In the genomic region with DNA sequence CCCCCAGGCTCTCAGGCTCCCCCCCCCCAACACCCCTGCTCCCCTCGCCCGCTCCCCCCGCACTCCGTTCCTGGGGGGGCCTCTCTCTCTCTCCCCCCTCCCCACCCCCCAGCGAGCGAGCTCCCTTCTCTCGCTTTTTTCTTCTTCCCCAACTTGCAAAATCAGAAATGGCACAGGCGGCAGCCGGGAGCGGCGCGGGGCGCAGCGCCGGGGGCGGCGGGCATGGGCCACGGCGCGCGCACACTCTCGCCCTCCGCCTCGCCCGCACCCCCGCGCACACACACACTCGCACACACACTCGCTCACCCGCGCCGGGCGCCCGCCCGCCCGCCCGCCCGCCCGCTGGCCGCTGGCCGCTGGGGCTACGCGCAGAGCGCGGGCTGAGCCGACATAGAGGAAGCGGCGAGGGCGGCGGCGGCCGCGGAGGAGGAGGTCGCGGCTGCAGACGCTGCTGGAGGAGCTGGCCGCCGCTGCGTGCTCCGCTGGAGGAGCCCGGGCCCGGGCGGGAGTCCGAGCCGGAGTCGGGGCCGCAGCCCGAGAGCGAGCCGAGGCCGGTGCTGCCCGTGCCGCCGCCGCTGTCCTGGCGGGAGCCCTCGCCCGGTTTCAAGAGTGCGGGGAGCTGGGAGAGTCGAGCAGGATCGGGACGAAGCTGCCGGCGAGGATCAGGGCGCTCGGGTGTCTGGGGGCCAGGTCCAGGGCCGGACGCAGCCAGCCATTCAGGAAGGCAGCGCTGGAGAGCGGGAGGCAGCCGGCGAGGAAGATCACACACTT, we compare ENCODE assay signal across 8 mouse cellular contexts. TPM values are rescaled to one million over a fixed set of nuclear protein-coding genes. Genes with fewer than 3 reads are reported as not detected.
A peak's percentile ranks its signal among the peaks of the same experiment; 100 is the strongest.
DNase-seq lines count a peak whose midpoint lies in the region; ATAC-seq and TF ChIP-seq lines count a peak whose summit lies in the region.

No protein-coding gene starts in this region.

- H3K4me2 ChIP-seq in heart, embryonic 13.5 days: peak overlapping the region; percentile 91

- no peaks in the 10 kb centered on the region for H3K27me3 ChIP-seq in MEL (ENCODE audit: control insufficient read depth in 1 of 2, insufficient read depth in 2 of 2, low read length in 2 of 2)
- peaks cover 36% of the 10 kb centered on the region for H3K27me3 ChIP-seq in heart, embryonic 13.5 days (replicated peaks)
- H3K27me3 ChIP-seq in midbrain, embryonic 10.5 days (ENCODE audit: low read depth, poor library complexity, severe bottlenecking): peaks cover 22% of the 10 kb centered on the region

- TF ChIP-seq CTCF in MEL (IDR thresholded peaks at IDR 0.05 in 2 of 3, conservative IDR thresholded peaks at IDR 0.05 in 1 of 3; ENCODE audit: control insufficient read depth in 1 of 3, insufficient read depth in 1 of 3, low read depth in 2 of 3, low read length in 3 of 3, poor library complexity in 1 of 3, severe bottlenecking in 1 of 3): no peak
- no peak for TF ChIP-seq CTCF in cortical plate, adult 2 months (IDR thresholded peaks at IDR 0.05; ENCODE audit: extremely low read depth, insufficient read depth, low read length)

- peak; percentile 9; the same call in 1 of the 2 replicates for ATAC-seq in heart, embryonic 13.5 days (ENCODE audit: extremely low read depth, insufficient number of reproducible peaks, low FRiP score, low TSS enrichment)

- peaks cover 24% of the 10 kb centered on the region for H3K79me2 ChIP-seq in MEL (ENCODE audit: control insufficient read depth, insufficient read depth, low read length, poor library complexity)

- peak in 1 of 2 experiments; percentile 4; a peak in 1 of 4 replicates for TF ChIP-seq EP300 in MEL (IDR thresholded peaks at IDR 0.05; ENCODE audit: low read depth in 1 of 2, low read length in 2 of 2)

- peak in 1 of 2 experiments; percentile 33; a peak in 1 of 4 replicates for TF ChIP-seq POLR2A in MEL (IDR thresholded peaks at IDR 0.05; ENCODE audit: control insufficient read depth in 1 of 2, insufficient read depth in 1 of 2, low read depth in 1 of 2, low read length in 2 of 2, poor library complexity in 1 of 2)
- TF ChIP-seq POLR2A in cortical plate, adult 2 months (IDR thresholded peaks at IDR 0.05; ENCODE audit: extremely low read depth, insufficient read depth, low read length): no peak

- no peaks in the 10 kb centered on the region for H3K9me3 ChIP-seq in MEL (replicated peaks; ENCODE audit: insufficient read depth, low read length)
- H3K9me3 ChIP-seq in heart, embryonic 13.5 days: no peaks in the 10 kb centered on the region
- no peaks in the 10 kb centered on the region for H3K9me3 ChIP-seq in midbrain, embryonic 10.5 days (replicated peaks)

- H3K36me3 ChIP-seq in MEL (ENCODE audit: control insufficient read depth in 1 of 2, insufficient read depth in 2 of 2, low read length in 2 of 2): peaks cover 0 to 3% of the 10 kb centered on the region in 2 experiments; a peak in 2 of 4 replicates
- H3K36me3 ChIP-seq in heart, embryonic 13.5 days: 0 out of 2 replicates have a peak, but pooled peaks cover 5% of the 10 kb centered on the region
- peaks cover 25% of the 10 kb centered on the region for H3K36me3 ChIP-seq in midbrain, embryonic 10.5 days

- no peak for TF ChIP-seq RAD21 in MEL (IDR thresholded peaks at IDR 0.05; ENCODE audit: low read depth, low read length)

- H3K27ac ChIP-seq in MEL (ENCODE audit: control insufficient read depth, low read depth, low read length): peak overlapping the region; percentile 92
- peak overlapping the region; percentile 99 for H3K27ac ChIP-seq in cortical plate, adult 2 months (ENCODE audit: insufficient read depth, low read length)
- H3K27ac ChIP-seq in heart, embryonic 13.5 days (replicated peaks): peak overlapping the region; percentile 96
- H3K27ac ChIP-seq in midbrain, embryonic 10.5 days (replicated peaks): peak overlapping the region; percentile 99

- under 1% methylated on average over 74 of the region's 92 CpGs for WGBS in heart, embryonic 13.5 days
- under 1% methylated on average over 74 of the region's 92 CpGs for WGBS in midbrain, embryonic 10.5 days

- peaks cover 0 to 2% of the 10 kb centered on the region in 2 experiments; a peak in 2 of 4 replicates for H3K4me1 ChIP-seq in MEL (ENCODE audit: control insufficient read depth in 1 of 2, insufficient read depth in 2 of 2, low read length in 2 of 2)
- no peaks in the 10 kb centered on the region for H3K4me1 ChIP-seq in cortical plate, adult 2 months (ENCODE audit: control insufficient read depth, insufficient read depth, low read length)
- peaks cover 26% of the 10 kb centered on the region for H3K4me1 ChIP-seq in heart, embryonic 13.5 days
- H3K4me1 ChIP-seq in midbrain, embryonic 10.5 days: peaks cover 28% of the 10 kb centered on the region

- H3K9ac ChIP-seq in MEL (ENCODE audit: control insufficient read depth, low read depth, low read length, poor library complexity, severe bottlenecking): peak overlapping the region; percentile 98
- peak overlapping the region; percentile 93 for H3K9ac ChIP-seq in heart, embryonic 13.5 days

- H3K4me3 ChIP-seq in MEL (ENCODE audit: control insufficient read depth in 1 of 2, insufficient read depth in 1 of 2, low read depth in 2 of 2, low read length in 2 of 2): peak overlapping the region; percentile 90 to 91
- peak overlapping the region; percentile 97 for H3K4me3 ChIP-seq in cortical plate, adult 2 months (ENCODE audit: insufficient read depth, low read length)
- H3K4me3 ChIP-seq in heart, embryonic 13.5 days: peak overlapping the region; percentile 83
- peak overlapping the region; percentile 96 for H3K4me3 ChIP-seq in midbrain, embryonic 10.5 days

- DNase-seq in gastrocnemius, postnatal 10 days: peak; percentile 61
- no peak for DNase-seq in gastrocnemius, adult 8-10 months (ENCODE audit: low spot score in 2 of 2)
- peak; percentile 57 for DNase-seq in MEL (ENCODE audit: low read depth, low spot score)
- peak; percentile 50 to 67 for DNase-seq in kidney, postnatal 25 days
- DNase-seq in midbrain, embryonic 10.5 days (ENCODE audit: low spot score): peak; percentile 77
- DNase-seq in frontal cortex, postnatal 14 days (ENCODE audit: low spot score in 2 of 2): no peak

TF ChIP-seq in MEL, 35 proteins besides CTCF, POLR2A, EP300 and RAD21:
- TF ChIP-seq MXI1 (IDR thresholded peaks at IDR 0.05; ENCODE audit: low read depth, low read length) (0 out of 2 replicates have a peak, but pooled peaks have one; percentile 7), UBTF (IDR thresholded peaks at IDR 0.05; ENCODE audit: borderline replicate concordance, insufficient read depth, low read depth, low read length) (peak; percentile 75; the same call in 1 of the 2 replicates), ZMIZ1 (IDR thresholded peaks at IDR 0.05; ENCODE audit: low read depth, low read length) (no peak), HCFC1 (IDR thresholded peaks at IDR 0.05; ENCODE audit: low read depth, low read length) (no peak), MAZ (IDR thresholded peaks at IDR 0.05; ENCODE audit: low read depth, low read length) (no peak; the same call in 1 of the 2 replicates), NELFE (IDR thresholded peaks at IDR 0.05; ENCODE audit: low read depth, low read length) (0 out of 2 replicates have a peak, but pooled peaks have one; percentile 24), CHD2 (IDR thresholded peaks at IDR 0.05; ENCODE audit: low read length) (no peak), NRF1 (IDR thresholded peaks at IDR 0.05; ENCODE audit: insufficient read depth, low read depth, low read length, poor library complexity, severe bottlenecking) (peak; percentile 6; the same call in 1 of the 2 replicates), MYC (IDR thresholded peaks at IDR 0.05; ENCODE audit: low read depth, low read length) (no peak)

RNA-seq across cellular contexts. Expression of gene Nr2f1, which starts 0.5 kb away (rescaled TPM):
- 1 to 10 TPM; 3.0 to 3.3 TPM for total RNA-seq in gastrocnemius, postnatal 10 days (2021)
- total RNA-seq in gastrocnemius, adult 8-10 months (2022): under 1 TPM; 0.15 to 0.36 (median 0.32) TPM
- total RNA-seq in MEL (2012; rRNA removed): 9.9 and 11.3 TPM in 2 replicates
- 10 to 100 TPM in 1 of 2 experiments, not detected in 1; 27.1 TPM for polyA plus RNA-seq in MEL (2012; ENCODE audit: insufficient read depth in 1 of 2, insufficient read length in 2 of 2, low read depth in 1 of 2, low replicate concordance in 2 of 2, missing spikeins in 1 of 2)
- polyA plus RNA-seq in cortical plate, adult 2 months (2012; rRNA removed): 158 and 169 TPM in 2 replicates
- 4.1 and 4.6 TPM in 2 replicates for polyA plus RNA-seq in heart, embryonic 13.5 days (2015; fragmentation: Nextera tagmentation; extraction: Ambion mirVana)
- 53.1 and 57.4 TPM in 2 replicates for polyA plus RNA-seq in midbrain, embryonic 10.5 days (2016; fragmentation: Nextera tagmentation; extraction: Ambion mirVana)

Comparison
In these comparisons a context has a peak if more than half of its experiments do, and no peak if none do; other contexts are left out.
1. DNase-seq: peak in gastrocnemius, postnatal 10 days (single experiment), MEL (single experiment), kidney, postnatal 25 days (2 of 2) and midbrain, embryonic 10.5 days (single experiment); none in gastrocnemius, adult 8-10 months (0 of 2) and frontal cortex, postnatal 14 days (0 of 2).
2. Peak in every context shown above with its lines, with median percentiles within 50 percentile points of each other: H3K27ac ChIP-seq and H3K4me3 ChIP-seq.